Mouse (Mus musculus) stomach, adult 2 months (tissue): Measurements from ENCODE around the gene Slc22a4. TPM values are rescaled to one million over a fixed set of nuclear protein-coding genes. Genes with fewer than 3 reads are reported as not detected.

Experiments used
- polyA plus RNA-seq: library from polyadenylated mRNA; depleted of rRNA; stranded (reverse); fragments of >200 nt; gene quantifications from 2 replicates; pipeline ENCODE4 v1.2.3, GENCODE M21; 2012; rRNA removed

The Slc22a4 gene
- 0.75 and 0.76 TPM in 2 replicates for polyA plus RNA-seq

DNA sequence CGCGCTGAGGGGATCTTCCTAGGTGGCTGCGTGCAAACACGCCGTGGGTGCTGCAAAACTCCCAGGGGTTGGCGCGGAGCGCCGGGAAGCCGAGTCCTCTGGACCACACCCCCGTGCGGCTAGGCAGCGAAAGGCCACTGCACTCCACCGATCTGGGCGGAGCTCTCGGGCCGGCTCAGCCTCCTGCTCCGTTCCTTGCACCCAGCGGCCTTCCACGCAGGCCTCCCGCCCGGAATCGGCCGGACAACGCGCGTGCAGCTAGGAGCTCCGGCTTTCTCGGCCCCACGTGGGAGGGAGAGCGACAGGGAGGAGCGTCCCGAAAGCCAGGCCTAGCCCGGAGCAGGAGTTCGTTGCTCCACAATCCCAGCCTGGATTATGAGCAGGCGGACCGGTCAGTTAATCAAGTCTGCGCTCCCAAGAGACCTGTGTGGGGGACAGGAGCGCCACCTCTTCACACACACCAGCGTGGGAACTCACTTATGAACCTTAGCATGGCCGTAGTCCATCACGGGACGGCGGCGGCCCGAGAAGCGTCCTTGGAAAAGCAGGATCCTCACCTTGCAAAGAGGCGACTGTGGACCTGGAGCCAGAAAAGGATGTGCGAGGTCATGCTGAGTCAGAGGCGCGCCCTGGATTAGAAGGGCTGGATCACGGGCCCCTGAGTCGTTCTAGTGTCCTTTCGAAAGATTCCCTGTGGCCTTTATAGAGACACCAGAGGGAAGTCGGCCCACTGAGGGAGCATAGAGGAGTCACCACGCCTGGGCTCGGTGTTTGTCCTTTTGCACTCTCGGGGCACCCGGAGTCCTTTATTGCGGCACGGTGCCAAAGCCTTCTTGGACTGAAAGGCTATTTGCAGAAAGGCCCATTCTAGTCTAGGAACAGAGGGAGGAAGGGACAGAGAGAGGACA, at the start of gene Slc22a4:
TSS of gene Slc22a4 (minus strand) at position 47 of the 908 bp plus-strand sequence.

DNA sequence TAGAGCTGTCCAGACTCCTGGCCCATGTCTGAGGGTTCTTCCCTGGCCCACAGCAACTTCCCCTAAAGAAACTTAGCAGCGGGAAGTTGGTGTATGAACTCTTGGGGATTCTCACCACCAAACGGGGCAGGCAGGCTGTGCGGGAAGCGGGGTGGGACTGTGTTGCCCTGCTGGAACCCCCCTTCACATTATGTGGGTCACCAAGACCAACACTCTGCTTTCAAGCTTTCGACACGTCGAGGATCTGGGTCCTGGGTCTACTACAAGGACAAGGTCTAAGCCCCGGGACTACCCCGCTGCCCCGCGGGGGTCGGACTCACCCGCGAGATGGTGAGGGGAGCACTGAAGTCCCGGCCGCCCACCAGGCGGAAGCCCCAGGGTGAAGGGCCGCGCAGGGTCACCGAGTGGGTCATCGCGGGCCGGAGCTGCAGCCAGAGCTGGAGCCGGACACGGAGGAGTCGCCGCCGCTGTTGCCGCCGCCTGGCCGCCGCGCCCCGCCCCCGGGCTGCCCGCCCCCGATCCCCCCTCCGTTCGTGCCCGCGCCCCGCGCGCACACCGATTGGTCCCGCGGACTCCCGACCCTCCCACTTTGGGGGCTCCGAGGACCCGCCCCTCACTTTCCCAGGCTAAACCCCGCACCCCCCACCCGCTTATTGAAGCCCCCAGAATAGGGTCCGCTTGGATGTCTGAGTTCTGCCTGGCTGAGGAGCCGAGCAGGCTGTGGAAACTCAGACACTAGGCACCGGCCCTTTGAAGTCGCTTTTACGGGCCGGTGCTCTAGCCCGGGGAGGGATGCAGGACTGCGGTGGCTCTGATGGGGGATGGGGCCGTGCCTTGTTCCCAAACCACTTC, 40.9 kb upstream of the Slc22a4 start, which contains the start of gene Pdlim4:
TSS of gene Pdlim4 (minus strand) at position 495 of the 852 bp plus-strand sequence.

DNA sequence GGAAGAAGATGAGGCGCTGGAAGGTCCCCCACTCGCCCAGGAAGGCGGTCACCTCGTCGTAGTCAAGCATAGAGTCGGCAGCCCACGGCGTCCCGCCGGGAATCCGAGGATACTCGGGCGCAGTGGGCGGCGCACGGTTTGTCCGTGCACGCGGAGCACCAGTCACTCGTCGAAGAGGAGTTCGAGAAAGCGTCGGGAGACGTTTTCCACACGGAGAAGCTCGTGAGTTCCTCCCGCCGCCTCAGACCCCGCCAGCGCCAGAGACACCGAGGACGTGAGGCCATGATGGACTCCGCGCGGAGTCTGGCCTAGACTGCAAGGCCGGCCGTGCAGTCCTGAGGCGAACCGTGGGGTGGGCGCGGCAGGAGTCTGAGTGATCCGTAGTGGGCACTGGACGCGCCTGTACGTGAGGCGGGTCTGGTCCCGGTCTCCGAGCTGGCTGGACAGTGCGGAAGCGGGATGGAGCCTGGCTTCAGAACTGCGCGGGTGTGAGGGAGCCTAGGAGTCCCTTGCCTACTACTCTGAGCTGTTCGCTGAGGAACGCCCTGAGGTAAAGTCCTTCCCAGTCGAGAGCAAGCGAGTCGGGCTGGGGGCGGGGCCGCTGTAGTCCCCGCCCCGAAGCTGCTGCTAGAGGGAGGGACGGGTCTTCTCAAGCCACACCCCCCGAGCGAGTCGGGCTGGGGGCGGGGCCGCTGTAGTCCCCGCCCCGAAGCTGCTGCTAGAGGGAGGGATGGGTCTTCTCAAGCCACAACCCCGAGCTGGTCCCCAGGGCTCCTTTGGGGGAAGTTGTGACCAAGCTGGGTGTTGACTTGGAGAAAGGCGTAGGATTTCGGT, 47.9 kb downstream of the Slc22a4 start, which contains the start of gene Slc22a21:
TSS of gene Slc22a21 (minus strand) at position 545 of the 834 bp plus-strand sequence.

Other genes with a start within 250 kb of the Slc22a4 start
- gene Gm12216, start 168.8 kb downstream of the Slc22a4 start, polyA plus RNA-seq, result 0.99 and 1.6 TPM in 2 replicates
- 6.6 and 9.9 TPM in 2 replicates for gene Slc22a5, start 136.4 kb downstream of the Slc22a4 start, polyA plus RNA-seq
- 1.6 and 2.1 TPM in 2 replicates for gene Slc22a21, start 47.8 kb downstream of the Slc22a4 start, polyA plus RNA-seq
- gene Pdlim4, start 40.9 kb upstream of the Slc22a4 start, polyA plus RNA-seq, result 83.1 and 179 TPM in 2 replicates
- 8.0 and 8.7 TPM in 2 replicates for gene P4ha2, start 72.0 kb upstream of the Slc22a4 start, polyA plus RNA-seq
- not detected in 2 replicates for gene Csf2, start 221.6 kb upstream of the Slc22a4 start, polyA plus RNA-seq
- gene Il3, start 239.2 kb upstream of the Slc22a4 start, polyA plus RNA-seq, result not detected in 2 replicates